Mouse (Mus musculus) erythroblast, adult 5-6 weeks (primary cell): Measurements from ENCODE around the gene Gabrr2. TPM values are rescaled to one million over a fixed set of nuclear protein-coding genes. Genes with fewer than 3 reads are reported as not detected.
"Not testable (repeated sequence)": the region's sequence is repeated elsewhere in the genome, so short reads cannot be mapped to it uniquely, and the experiment has no call there.

ENCODE experiments used
- ATAC-seq: replicated peaks from 2 replicates; pipeline ENCODE4 v1.8.0; 2016; ENCODE audit warnings: moderate number of reproducible peaks, mild to moderate bottlenecking, moderate TSS enrichment, inconsistent platforms; ENCODE audit not compliant: poor library complexity, low FRiP score, severe bottlenecking
- total RNA-seq, 2 experiments: library from RNA; stranded (forward) in 1 of 2; stranded (reverse) in 1 of 2; fragments of 150-400 nt in 1 of 2; fragments of 200-764, 138-1000 nt in 1 of 2; gene quantifications; 2 replicates each; pipeline versions ENCODE4 v1.2.3 to v1.2.4; 2015 to 2017; ENCODE audit warnings: low replicate concordance in 2 of 2

The Gabrr2 gene
- total RNA-seq, 2 experiments from 2014 or later = not detected

GRCm38 (mm10) chr4:33067826-33068225, 5.0 kb downstream of the Gabrr2 start:
- ATAC-seq = no peak

GRCm38 (mm10) chr4:33068894-33069293, 6.1 kb downstream of the Gabrr2 start:
- no peak for ATAC-seq

- no peak for ATAC-seq
Observed at GRCm38 (mm10) chr4:33070326-33070725, 7.5 kb downstream of the Gabrr2 start.

- no peak for ATAC-seq
Observed at GRCm38 (mm10) chr4:33071337-33071736, 8.5 kb downstream of the Gabrr2 start.

- ATAC-seq = no peak
Observed at GRCm38 (mm10) chr4:33072526-33073161, 9.8 kb downstream of the Gabrr2 start.

- ATAC-seq = no peak
Observed at GRCm38 (mm10) chr4:33074406-33074805, 11.6 kb downstream of the Gabrr2 start.

GRCm38 (mm10) chr4:33074851-33075250, 12.1 kb downstream of the Gabrr2 start:
- no peak for ATAC-seq

- no peak for ATAC-seq
Observed at GRCm38 (mm10) chr4:33075776-33076524, 13.2 kb downstream of the Gabrr2 start.

GRCm38 (mm10) chr4:33077161-33077560, 14.4 kb downstream of the Gabrr2 start:
- ATAC-seq = no peak

GRCm38 (mm10) chr4:33077724-33078123, 14.9 kb downstream of the Gabrr2 start:
- ATAC-seq = no peak

- ATAC-seq = no peak
Observed at GRCm38 (mm10) chr4:33078492-33078891, 15.7 kb downstream of the Gabrr2 start.

GRCm38 (mm10) chr4:33099118-33099694, 36.4 kb downstream of the Gabrr2 start:
- no peak for ATAC-seq

- ATAC-seq = no peak
Observed at GRCm38 (mm10) chr4:33109720-33110458, 47.1 kb downstream of the Gabrr2 start.

- no peak for ATAC-seq
Observed at GRCm38 (mm10) chr4:33110845-33111244, 48.0 kb downstream of the Gabrr2 start.

GRCm38 (mm10) chr4:33111358-33111757, 48.6 kb downstream of the Gabrr2 start:
- ATAC-seq = no peak

- not testable (repeated sequence) for ATAC-seq
Observed at GRCm38 (mm10) chr4:33112866-33113265, 50.1 kb downstream of the Gabrr2 start.

- ATAC-seq = not testable (repeated sequence)
Observed at GRCm38 (mm10) chr4:33119118-33119517, 56.3 kb downstream of the Gabrr2 start.

GRCm38 (mm10) chr4:33124493-33124892, 61.7 kb downstream of the Gabrr2 start:
- 0 out of 2 replicates have a peak, but pooled peaks have one; percentile 39 for ATAC-seq

- no peak for ATAC-seq
Observed at GRCm38 (mm10) chr4:33125409-33126084, 62.7 kb downstream of the Gabrr2 start.

- ATAC-seq = no peak
Observed at GRCm38 (mm10) chr4:33132221-33132620, 69.4 kb downstream of the Gabrr2 start, which contains the start of gene Gabrr1. Gene Gabrr1, plus strand, starts transcription at chr4:33132521.
